Mouse (Mus musculus) cerebellum, adult 11 months (tissue): ENCODE measurements at regions not wholly inside any gene's neighbourhood (a gene's known extent, or its start where the extent isn't known, plus 50 kb on each side); places are given as distances from the start of the nearest gene placed in this dataset.
A peak's percentile ranks its signal among the peaks of the same experiment; 100 is the strongest.

ENCODE experiments used
- DNase-seq: peaks from one replicate; pipeline ENCODE4 v3.0.0; 2022

DNA sequence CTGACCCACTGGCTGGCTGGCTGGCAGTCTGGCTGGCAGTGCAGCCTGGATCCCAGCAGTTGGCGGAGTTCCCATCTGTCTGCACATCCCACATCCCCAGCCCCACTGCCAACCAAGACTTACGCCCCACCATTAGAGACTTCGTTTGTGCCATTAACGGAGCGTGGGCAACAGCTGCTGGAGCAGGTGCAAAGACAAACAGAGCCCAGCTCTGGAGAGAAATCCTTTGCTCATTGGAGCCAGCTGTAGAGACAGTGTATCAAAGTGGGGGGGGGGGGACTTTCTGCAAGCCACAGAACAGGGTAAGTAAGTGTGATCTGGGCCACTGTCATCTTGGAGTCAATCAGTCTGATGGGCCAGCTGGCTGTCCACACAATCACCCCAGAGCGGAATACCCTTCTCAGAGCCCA, 52.3 kb downstream of the Rplp1 start:
- DNase-seq: no peak

- DNase-seq: no peak
Observed at GRCm38 (mm10) chr9:61860147-61860546, 54.2 kb downstream of the Rplp1 start.

DNA sequence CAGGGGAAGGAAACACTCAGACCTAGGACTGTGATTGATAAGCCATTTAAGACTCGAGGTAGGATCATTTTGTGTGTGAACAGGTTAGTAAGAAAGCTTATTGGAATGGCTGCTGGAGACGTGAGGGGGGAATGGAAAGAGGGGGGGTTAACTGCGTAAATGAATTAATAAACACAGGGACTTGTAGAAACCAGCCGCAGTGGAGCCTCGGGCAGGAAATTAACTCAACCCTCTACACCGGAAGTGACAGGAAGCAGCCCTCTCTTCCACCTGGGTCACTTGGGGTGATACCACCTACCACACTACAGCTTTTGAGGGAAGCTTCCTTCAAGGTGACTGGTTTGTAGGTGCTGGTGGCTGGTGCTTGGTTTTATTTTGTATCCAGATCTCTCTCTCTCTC, 54.9 kb downstream of the Rplp1 start:
- no peak for DNase-seq

DNA sequence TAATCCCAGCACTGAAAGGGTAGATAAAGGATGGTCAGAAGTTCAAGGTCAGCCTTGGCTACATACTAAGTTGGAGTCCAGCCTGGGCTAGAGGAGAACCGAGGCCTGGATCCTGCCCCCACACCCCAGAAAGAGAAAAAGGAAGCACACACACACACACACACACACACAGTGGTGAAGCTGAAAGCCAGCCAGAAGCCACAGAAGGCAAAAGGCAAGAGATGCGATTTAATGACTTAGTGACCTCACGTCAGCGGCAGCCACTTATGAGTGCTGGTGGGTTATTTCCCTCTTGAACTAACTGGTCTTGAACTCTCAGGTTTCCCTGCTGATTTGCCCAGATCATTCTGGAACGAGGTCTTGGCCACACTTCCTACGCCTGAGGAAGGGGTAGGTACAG, 56.5 kb downstream of the Rplp1 start:
- no peak for DNase-seq

DNA sequence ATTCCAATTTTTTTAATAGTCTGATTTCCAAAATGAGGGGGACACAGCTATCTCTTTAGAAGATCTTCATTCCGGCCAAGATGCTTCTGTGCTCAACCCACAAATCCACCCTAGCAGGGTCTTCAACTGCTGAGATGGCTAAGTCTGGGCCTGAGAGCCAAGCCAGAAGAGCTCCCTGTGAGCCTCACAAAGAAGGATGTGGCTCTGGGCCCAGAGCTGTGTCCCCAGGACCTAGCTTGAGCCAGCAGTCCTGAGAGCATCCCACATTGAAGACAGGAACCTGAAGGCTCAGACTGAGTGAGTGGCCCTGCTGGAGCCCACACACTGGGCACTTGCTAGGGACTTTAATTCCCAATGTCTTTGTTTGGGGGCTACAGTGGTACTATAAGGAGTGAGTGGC, 57.7 kb downstream of the Rplp1 start:
- peak; percentile 13 for DNase-seq

DNA sequence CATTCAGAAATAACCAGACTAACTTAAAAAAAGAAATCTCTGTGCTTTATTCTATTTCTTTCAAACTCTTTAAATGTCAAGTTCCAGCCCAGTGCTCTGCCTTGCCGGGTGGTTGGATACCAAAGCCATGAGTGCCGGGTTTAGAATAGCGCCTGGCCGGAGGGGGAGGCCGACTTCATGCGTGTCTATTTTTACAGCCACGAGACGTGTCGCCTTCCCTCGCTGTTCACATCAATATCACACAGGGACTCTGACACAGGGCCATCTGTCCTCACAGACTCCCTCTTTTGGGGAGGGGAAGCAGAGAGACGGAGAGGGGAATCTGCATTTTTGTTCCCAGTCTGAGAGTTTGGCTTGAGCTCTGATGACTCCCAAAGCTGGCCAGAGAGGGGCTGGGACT, 58.7 kb downstream of the Rplp1 start:
- no peak for DNase-seq

DNA sequence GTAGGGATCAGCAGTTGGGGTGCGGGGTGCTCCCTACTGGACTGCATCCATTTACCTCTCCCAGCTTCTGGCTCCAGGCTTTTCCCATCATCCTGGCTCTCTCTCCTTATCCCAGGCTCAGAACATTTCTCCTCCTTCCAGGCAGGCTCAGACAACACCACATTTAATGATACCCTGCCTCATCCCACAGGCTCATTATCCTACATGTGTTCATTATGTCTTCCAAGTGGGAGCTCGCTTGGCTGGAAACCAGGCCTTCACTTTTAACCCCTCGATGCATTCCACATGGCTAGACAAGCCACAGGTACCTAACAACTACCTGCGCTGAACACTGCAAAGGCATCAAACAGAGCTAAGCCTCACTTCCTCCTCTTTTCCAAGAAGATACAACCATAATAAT, 60.5 kb downstream of the Rplp1 start:
- DNase-seq: no peak

DNA sequence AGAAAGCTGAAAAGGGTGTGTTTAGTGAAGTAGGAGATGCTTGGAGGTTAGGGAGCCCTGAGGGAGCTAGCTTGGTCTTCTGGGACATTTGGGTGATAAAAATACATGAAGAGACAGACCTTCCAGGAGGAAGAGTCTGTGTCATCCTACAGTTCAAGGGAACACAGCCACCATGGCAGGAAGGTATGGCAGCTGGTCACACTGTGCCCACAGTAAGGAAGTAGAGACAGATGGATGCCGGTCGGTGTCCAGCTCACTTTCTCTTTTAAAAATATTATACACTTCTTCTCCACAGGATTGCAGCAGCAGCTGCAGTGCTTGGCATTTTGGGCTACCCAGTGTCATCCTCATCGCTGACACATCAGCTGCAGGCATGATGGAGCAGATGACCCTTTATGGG, 63.0 kb downstream of the Rplp1 start:
- DNase-seq: peak; percentile 14

GRCm38 (mm10) chr9:61848401-61848800, 65.9 kb downstream of the Rplp1 start:
- DNase-seq: no peak

- no peak for DNase-seq
Observed at GRCm38 (mm10) chr9:61847496-61847895, 66.8 kb downstream of the Rplp1 start.

GRCm38 (mm10) chr9:61844645-61845044, 69.7 kb downstream of the Rplp1 start:
- DNase-seq: no peak

- no peak for DNase-seq
Observed at GRCm38 (mm10) chr9:61844141-61844540, 70.2 kb downstream of the Rplp1 start.

DNA sequence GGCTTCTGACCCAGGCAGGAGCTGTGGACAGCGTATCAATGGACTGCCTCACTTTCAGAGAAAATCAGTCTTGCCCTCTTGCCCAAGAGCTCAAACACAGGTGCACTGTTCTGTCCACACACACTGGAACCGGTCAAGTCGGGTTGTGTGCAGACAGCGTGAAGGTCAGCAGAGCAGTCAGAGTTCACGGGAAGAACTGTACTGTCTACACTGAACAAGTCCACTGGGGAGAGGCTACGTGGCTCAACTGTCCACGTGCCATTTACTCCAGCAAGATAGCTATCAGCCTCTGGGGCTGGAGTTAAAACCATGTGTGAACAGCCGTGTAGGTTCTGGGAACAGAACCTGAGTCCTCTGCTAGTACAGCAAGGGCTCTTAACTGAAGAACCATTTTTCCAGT, 70.8 kb downstream of the Rplp1 start:
- no peak for DNase-seq

DNA sequence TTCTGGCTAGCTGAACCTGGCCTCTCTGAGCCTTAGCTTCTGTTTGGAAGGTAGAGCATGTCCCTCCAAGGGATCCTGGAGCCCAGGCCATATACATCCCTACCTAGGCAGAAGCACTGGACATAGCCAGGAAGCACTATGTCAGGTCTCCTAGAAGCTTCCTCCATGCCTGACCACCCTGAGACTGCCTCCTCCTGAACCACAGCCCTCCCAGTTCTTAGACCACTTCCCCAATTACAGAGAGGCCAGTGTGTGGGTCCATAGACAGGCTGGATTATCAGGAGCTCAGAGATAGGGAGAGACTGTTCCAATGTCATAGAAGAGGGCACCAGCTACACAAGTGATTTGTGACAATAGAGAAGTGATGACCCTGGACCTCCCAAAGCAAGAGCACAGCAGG, 72.0 kb downstream of the Rplp1 start:
- no peak for DNase-seq

- no peak for DNase-seq
Observed at GRCm38 (mm10) chr9:61841222-61841621, 73.1 kb downstream of the Rplp1 start.

GRCm38 (mm10) chr9:61840353-61840752, 74.0 kb downstream of the Rplp1 start:
- DNase-seq: no peak

- no peak for DNase-seq
Observed at GRCm38 (mm10) chr9:61833226-61833625, 81.1 kb downstream of the Rplp1 start.

DNA sequence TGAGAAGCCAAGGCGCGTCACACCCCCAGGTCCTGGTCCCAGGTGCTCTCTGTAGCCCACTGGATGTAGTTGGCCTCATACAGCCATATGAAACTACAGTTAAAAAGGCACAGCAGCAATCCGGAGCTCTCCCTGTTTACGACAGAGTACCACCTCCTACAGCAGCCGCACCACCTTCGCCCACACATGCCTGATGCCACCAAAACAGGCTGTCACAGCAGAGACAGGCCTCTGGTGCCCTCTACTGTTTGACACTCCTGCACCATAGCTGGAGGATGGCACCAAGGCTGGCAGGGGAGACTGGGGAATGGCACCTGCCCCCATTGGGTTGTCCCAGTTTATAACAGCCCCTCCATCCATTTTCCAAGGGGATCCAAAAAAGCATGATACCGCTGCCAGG, 84.1 kb downstream of the Rplp1 start:
- DNase-seq: peak; percentile 57

GRCm38 (mm10) chr9:61829736-61830135, 84.6 kb downstream of the Rplp1 start:
- no peak for DNase-seq

GRCm38 (mm10) chr9:61829301-61829700, 85.0 kb downstream of the Rplp1 start:
- DNase-seq: no peak

GRCm38 (mm10) chr9:61827721-61828120, 86.6 kb downstream of the Rplp1 start:
- no peak for DNase-seq

DNA sequence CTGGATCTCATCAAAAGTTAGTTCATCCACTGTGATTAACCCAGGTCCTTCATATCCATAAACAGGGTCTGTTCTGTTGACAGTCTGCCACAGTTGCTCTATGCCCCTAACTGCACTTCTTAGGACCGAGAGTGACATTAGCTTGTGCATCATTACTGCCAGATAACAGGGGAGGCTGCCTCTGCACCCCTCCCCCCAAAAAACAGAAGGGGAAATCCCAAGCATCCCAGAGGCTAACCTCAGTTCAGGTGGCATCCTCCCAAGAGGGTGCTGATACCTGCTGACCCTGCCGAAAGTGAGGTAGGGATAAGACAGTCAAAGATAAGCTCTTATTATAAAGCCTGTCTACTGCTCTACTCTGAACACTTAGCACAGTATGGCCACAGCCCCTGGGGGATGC, 87.3 kb downstream of the Rplp1 start:
- no peak for DNase-seq

DNA sequence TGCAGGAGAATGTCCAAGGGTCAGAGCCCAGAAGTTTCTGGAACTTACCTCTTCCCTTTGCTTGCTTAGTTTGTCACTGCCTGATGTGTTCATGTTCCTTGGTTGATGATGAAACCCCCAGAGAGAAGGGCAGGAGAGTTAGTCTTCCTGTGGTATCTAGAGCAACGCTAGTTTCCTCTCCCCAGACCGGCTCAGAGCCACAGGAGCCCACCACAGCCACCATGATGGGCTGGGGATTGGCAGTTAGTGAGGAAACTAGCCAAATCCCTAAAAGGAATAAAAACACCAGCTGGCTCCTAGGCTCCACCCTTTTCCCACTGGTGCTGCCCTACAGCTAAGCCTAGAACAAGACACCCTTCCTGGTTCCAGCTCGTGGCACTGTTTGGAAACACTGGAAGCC, 87.9 kb downstream of the Rplp1 start:
- DNase-seq: no peak

- no peak for DNase-seq
Observed at GRCm38 (mm10) chr9:61825804-61826203, 88.5 kb downstream of the Rplp1 start.

DNA sequence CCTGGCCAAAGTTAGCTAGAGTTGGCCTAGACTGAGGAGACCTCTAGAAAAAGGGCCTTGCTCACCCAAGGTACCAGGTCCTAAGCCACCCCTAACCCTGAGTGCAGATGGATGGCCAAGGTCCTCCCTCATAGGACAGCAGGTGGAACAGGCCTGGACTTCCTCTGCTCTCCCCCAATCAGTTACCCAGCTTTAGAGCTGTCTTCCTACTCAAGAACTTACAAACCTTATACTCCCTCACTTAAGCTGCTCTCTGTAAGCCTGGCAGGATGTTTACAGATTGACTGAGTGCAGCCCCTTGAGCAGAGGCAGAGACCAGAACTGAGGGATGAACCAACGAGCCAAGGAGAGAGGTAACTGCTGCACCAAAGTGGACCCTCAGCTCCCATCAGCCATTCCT, 94.5 kb downstream of the Rplp1 start:
- no peak for DNase-seq

GRCm38 (mm10) chr9:61816589-61817179, 97.7 kb downstream of the Rplp1 start:
- no peak for DNase-seq
